11 mouse cellular contexts compared by ENCODE assay signal in genomic region chr5:117694632-117695031, GRCm38 (mm10).
"Had no signal": no experiment of that assay in that cellular context is flagged by ENCODE, and none has a peak within 500 bp of the region (broad histone marks: within the 10 kb centered on the region; RNA-seq: fewer than 3 reads in every experiment).

No protein-coding gene starts in this region.

- H3K27ac ChIP-seq: limb, embryonic 10.5 days; liver, embryonic 15.5 days; neural tube, embryonic 15.5 days had no signal

- H3K4me1 ChIP-seq: liver, embryonic 15.5 days had no signal

- H3K4me3 ChIP-seq: limb, embryonic 10.5 days; liver, embryonic 15.5 days; myocyte; neural tube, embryonic 15.5 days had no signal

- H3K9me3 ChIP-seq: limb, embryonic 10.5 days; liver, embryonic 15.5 days; neural tube, embryonic 15.5 days had no signal

- ATAC-seq: hindbrain, embryonic 16.5 days; inflammation-experienced regulatory T-cells, adult 6 months had no signal

- H3K27me3 ChIP-seq: liver, embryonic 15.5 days; neural tube, embryonic 15.5 days had no signal

- H3K4me2 ChIP-seq: liver, embryonic 11.5 days; liver, embryonic 15.5 days; neural tube, embryonic 15.5 days had no signal

- DNase-seq: kidney, postnatal 25 days; midbrain, embryonic 14.5 days; thymus, adult 2 months; thymus, postnatal 25 days had no signal

- H3K36me3 ChIP-seq: limb, embryonic 10.5 days; liver, embryonic 15.5 days; neural tube, embryonic 15.5 days had no signal

- H3K9ac ChIP-seq: liver, embryonic 15.5 days; neural tube, embryonic 15.5 days had no signal
